Mouse (Mus musculus) cerebellum, adult 2 months (tissue): ENCODE results near the gene Fam102b.
A peak's percentile ranks its signal among the peaks of the same experiment; 100 is the strongest.

Experiments
- CTCF ChIP-seq: fragments of 200-500 bp; IDR thresholded peaks from 2 replicates; pipeline ENCODE4 v1.5.1; 2011; ENCODE audit warnings: low read depth, mild to moderate bottlenecking, control low read depth, low read length, moderate library complexity, borderline replicate concordance; ENCODE audit not compliant: insufficient read depth
- POLR2A ChIP-seq: fragments of 200-500 bp; IDR thresholded peaks from 2 replicates; pipeline ENCODE4 v1.6.1; 2011; ENCODE audit warnings: low read length, control low read depth, borderline replicate concordance; ENCODE audit not compliant: insufficient read depth

DNA sequence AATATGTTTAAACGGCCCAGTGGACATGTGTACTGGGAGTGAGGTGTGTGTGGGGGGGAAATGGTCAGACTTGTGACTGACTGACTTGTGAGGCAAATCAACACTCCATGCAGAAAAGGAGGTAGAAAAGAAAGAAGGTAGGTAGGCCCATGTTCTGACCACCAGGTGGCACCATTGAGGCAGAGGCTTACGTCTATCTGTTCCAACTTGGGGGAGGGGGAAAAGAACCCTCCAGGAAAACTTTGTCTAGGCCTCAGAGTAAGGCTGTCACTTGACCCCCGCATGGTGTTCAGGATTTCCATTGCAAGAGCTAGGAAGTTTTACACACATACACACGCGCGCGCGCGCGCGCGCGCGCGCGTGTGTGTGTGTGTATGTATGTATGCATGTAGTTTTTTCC, 1.8 kb downstream of the Fam102b start:
- TF ChIP-seq CTCF (peak; percentile 90), POLR2A (no peak)
